Mouse (Mus musculus) right cerebral cortex, postnatal 25 days (tissue): ENCODE results near the gene Rbpjl.

Experiments
- DNase-seq: peaks from one replicate; pipeline ENCODE4 v3.0.0; 2022

Rbpjl gene

GRCm38 (mm10) chr2:164449341-164450042, 46.6 kb downstream of the Rbpjl start:
- no peak for DNase-seq

- no peak for DNase-seq
Measured at GRCm38 (mm10) chr2:164452000-164452676, 49.2 kb downstream of the Rbpjl start.

DNA sequence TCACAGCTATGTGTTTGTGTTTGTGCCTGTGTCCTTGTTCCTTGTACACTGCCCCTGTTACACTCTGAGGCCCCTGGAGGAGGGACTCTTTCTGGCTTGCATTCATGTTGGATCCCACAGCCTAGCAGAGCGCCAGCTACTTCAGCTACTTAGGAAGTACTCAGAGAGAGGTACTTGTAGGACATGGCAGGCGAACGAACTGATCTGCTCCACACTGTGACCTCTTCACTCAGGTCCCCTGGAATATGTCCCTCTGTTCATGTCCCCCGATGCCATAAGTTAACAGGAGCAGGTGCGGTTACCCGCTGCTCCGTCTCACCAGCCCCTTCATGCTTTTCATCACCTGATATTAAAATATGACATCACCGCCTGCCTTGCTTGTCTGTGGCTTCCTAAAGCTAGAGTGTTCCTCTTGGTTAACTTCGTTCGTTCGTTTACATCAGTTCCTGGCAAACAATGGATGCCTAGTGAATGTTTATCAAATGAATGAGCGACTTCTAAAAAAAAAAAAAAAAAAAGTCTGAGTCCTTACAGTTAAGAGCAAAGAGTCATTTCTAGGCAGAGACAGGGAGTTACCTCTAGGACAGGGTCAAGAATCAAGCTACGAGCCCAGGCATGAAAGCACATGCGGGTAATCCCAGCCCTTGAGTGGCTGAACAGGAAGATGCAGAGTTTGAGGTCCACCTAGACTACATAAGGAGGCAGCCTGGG, 50.3 kb downstream of the Rbpjl start:
- no peak for DNase-seq

- no peak for DNase-seq
Measured at GRCm38 (mm10) chr2:164453887-164454500, 51.1 kb downstream of the Rbpjl start.

GRCm38 (mm10) chr2:164454846-164455245, 51.9 kb downstream of the Rbpjl start:
- peak; percentile 82 for DNase-seq

GRCm38 (mm10) chr2:164455421-164456190, 52.7 kb downstream of the Rbpjl start:
- DNase-seq: no peak

- DNase-seq: no peak
Measured at GRCm38 (mm10) chr2:164456413-164456812, 53.5 kb downstream of the Rbpjl start.

GRCm38 (mm10) chr2:164456864-164457300, 53.9 kb downstream of the Rbpjl start, which contains the start of gene Sys1:
TSS of gene Sys1 (plus strand) at chr2:164456964.
- DNase-seq: peak; percentile 36

GRCm38 (mm10) chr2:164457942-164458341, 55.0 kb downstream of the Rbpjl start:
- DNase-seq: no peak

DNA sequence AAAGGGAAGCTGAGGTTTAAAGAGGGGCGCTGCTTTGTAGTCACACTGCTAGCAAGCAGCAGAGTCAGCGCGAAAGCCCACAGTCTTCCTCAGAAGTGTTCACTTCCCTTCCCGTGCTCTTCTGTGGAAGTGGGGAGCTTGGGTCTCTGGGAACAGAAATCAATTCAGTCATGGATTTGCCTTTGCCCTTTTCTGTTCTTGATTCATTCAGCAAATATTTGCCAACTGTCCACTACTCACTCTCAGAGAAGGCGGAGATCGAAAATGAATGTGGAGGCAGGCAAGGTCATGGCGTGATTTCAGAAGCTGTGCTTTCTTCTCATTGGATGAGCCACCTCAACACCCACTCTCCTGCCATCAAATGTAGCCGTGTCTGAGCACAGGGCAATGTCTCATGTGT, 55.6 kb downstream of the Rbpjl start:
- no peak for DNase-seq

GRCm38 (mm10) chr2:164460745-164461551, 58.0 kb downstream of the Rbpjl start, which contains the start of gene Gm20458:
TSS of gene Gm20458 (plus strand) at chr2:164460967.
- peak; percentile 97 for DNase-seq
